Mouse (Mus musculus): ENCODE data around the gene Asphd1.
A peak's percentile ranks its signal among the peaks of the same experiment; 100 is the strongest.
"Not testable (repeated sequence)": the region's sequence is repeated elsewhere in the genome, so short reads cannot be mapped to it uniquely, and the experiment has no call there.

Asphd1 gene

GRCm38 (mm10) chr7:126950647-126951615 is 1.5 kb upstream of the Asphd1 start:
- no peak for DNase-seq (ENCODE audit: low read depth, low spot score)

GRCm38 (mm10) chr7:126949793-126950646 is 638 bp upstream of the Asphd1 start, which contains the start of gene Sez6l2:
Gene Sez6l2, plus strand, starts transcription at chr7:126950563.
- DNase-seq (ENCODE audit: low read depth, low spot score): peak; percentile 75

- no peak for DNase-seq (ENCODE audit: low read depth, low spot score)
Measured at GRCm38 (mm10) chr7:126948626-126949025, 756 bp downstream of the Asphd1 start.

- DNase-seq (ENCODE audit: low read depth, low spot score): no peak
Measured at GRCm38 (mm10) chr7:126946530-126946929, 2.9 kb downstream of the Asphd1 start.

GRCm38 (mm10) chr7:126941801-126942200 is 7.6 kb downstream of the Asphd1 start:
- no peak for DNase-seq (ENCODE audit: low read depth, low spot score)

- no peak for DNase-seq (ENCODE audit: low read depth, low spot score)
Measured at GRCm38 (mm10) chr7:126941171-126941570, 8.2 kb downstream of the Asphd1 start.

DNA sequence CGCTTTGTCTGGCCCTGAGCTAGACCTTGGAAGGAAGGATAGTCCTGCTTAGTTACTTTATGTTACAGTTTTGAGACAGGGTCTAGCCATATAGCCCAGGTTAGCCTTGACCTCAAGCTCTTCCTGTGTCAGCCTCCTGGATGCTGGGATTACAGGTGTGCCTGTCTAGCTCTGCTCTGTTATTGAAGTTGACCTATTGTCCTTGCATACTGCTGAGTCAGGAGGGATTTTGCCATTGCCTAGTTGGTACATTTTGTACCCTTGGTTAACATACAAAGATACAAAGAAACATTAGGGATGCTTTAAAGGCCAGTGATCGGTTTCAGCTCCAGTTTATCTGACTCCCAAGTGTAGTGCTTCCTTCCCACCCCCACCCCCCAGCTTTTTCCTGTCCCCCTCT is 16.7 kb downstream of the Asphd1 start:
- no peak for DNase-seq (ENCODE audit: low read depth, low spot score)

- DNase-seq (ENCODE audit: low read depth, low spot score): no peak
Measured at GRCm38 (mm10) chr7:126929046-126929445, 20.3 kb downstream of the Asphd1 start.

- peak; percentile 81 for DNase-seq (ENCODE audit: low read depth, low spot score)
Measured at GRCm38 (mm10) chr7:126928384-126929037, 20.9 kb downstream of the Asphd1 start, which contains the start of gene Kctd13. Gene Kctd13, plus strand, starts transcription at chr7:126928879.

DNA sequence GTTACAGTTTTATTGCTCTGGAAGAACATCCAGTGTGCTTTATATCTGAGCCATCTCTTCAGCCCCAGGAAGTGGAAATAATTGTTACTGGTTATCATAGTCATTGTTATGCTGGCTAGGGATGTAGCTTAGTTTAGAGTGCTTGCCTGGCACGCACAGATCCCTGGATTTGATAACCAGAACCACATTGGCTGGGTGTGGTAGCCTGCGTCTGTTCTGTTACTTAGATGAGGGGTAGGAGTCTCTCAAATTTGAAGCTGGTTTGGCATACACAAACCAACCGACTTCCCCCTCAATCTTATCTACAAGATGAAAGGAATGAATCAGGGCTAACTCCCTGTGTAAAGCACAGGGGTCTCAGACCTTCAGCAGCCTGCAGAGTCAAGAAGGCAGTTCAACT is 23.1 kb downstream of the Asphd1 start:
- DNase-seq (ENCODE audit: low read depth, low spot score): no peak

DNA sequence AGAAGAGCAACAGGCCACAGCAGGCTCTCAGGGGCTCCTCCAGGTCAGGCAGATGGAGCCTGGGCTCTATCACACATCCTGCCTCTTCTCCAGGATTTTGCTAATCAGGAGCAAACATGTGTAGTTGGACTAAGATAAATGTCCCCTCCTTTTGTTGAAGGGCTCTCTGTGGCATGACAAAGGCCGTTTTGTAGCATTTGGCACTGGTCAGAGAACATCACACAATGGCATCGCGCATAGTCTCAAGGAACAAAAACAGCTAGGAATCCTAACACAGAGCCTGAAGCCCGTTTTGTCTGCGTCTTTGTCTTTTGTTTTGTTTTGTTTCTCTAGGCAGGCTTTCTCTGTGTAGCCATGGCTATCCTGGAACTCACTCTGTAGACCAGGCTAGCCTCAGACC is 25.4 kb downstream of the Asphd1 start:
- DNase-seq (ENCODE audit: low read depth, low spot score): no peak

DNA sequence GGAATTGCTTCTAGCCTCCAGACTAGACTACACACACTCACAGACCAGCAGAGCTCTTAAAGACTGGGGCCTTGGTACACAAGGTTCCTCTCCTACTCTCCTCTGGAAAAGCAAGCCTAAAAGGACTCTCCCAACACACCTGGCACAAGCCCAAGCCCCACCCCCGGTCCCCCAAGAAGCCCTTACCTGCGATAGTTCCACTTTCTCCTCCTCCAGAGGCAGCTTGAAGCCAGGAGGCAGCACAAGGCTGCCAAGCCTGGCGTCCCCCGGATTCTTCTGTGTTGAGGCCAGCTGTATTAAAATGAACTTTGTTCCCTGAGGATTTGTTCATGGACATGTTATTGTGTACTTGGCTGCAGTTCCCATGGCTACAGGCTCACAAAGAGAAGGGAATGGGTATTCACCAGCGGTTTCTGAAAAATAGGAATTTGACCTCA is 26.7 kb downstream of the Asphd1 start, which contains the start of gene Tmem219:
TSS of gene Tmem219 (minus strand) at position 294 of the 437 bp plus-strand sequence.
- DNase-seq (ENCODE audit: low read depth, low spot score): no peak

DNA sequence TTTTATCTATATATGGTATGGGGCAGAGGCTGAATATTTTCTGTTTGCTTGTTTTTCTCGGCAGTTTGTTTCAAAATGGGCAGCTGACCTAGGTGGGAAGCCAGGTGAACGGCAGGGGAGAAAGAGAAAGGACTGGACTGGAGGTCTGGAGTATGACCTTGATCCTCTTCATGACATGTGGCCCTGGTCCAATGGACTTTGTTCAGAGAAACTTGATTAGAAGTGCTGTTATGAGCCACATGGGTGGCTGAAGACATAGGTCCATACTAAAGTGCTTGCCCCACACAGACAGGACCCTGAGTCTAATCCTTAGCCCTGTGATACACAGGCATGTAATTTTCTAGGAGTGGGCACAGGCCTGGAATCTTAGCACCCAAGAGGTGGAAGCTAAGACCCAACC is 27.8 kb downstream of the Asphd1 start:
- no peak for DNase-seq (ENCODE audit: low read depth, low spot score)

DNA sequence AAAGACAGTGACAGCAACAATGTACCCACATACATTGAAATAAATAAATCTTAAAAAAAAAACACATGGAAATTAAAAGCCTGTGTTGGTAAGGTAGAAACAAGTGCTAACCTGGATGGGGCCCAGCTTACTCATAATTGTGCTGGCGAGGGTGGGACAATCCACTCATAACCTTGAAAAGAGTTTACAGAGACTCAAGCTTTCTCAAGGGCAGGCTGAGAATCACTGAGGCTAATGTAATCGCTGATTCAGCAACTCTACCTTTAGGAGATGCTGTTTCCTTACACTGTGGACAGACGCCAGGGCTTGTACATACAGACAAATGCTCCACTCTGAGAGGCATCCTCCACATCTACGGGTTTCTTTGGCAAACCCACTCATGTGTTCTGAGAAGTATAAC is 29.4 kb downstream of the Asphd1 start:
- DNase-seq (ENCODE audit: low read depth, low spot score): no peak

GRCm38 (mm10) chr7:126918356-126918755 is 31.0 kb downstream of the Asphd1 start:
- not testable (repeated sequence) for DNase-seq (ENCODE audit: low read depth, low spot score)

- no peak for DNase-seq (ENCODE audit: low read depth, low spot score)
Measured at GRCm38 (mm10) chr7:126914844-126915243, 34.5 kb downstream of the Asphd1 start.

- DNase-seq (ENCODE audit: low read depth, low spot score): no peak
Measured at GRCm38 (mm10) chr7:126905590-126905989, 43.8 kb downstream of the Asphd1 start.

- not testable (repeated sequence) for DNase-seq (ENCODE audit: low read depth, low spot score)
Measured at GRCm38 (mm10) chr7:126899781-126900180, 49.6 kb downstream of the Asphd1 start.

- peak; percentile 88 for DNase-seq (ENCODE audit: low read depth, low spot score)
Measured at GRCm38 (mm10) chr7:126898102-126898990, 51.0 kb downstream of the Asphd1 start.

- DNase-seq (ENCODE audit: low read depth, low spot score): no peak
Measured at GRCm38 (mm10) chr7:126897390-126898101, 51.8 kb downstream of the Asphd1 start.
